Mouse (Mus musculus) cerebellum, adult 2 months (tissue): ENCODE data around the gene Cacng6.

Source experiments
- CTCF ChIP-seq: fragments of 200-500 bp; IDR thresholded peaks from 2 replicates; pipeline ENCODE4 v1.5.1; 2011; ENCODE audit warnings: low read depth, mild to moderate bottlenecking, control low read depth, low read length, moderate library complexity, borderline replicate concordance; ENCODE audit not compliant: insufficient read depth
- POLR2A ChIP-seq: fragments of 200-500 bp; IDR thresholded peaks from 2 replicates; pipeline ENCODE4 v1.6.1; 2011; ENCODE audit warnings: low read length, control low read depth, borderline replicate concordance; ENCODE audit not compliant: insufficient read depth

DNA sequence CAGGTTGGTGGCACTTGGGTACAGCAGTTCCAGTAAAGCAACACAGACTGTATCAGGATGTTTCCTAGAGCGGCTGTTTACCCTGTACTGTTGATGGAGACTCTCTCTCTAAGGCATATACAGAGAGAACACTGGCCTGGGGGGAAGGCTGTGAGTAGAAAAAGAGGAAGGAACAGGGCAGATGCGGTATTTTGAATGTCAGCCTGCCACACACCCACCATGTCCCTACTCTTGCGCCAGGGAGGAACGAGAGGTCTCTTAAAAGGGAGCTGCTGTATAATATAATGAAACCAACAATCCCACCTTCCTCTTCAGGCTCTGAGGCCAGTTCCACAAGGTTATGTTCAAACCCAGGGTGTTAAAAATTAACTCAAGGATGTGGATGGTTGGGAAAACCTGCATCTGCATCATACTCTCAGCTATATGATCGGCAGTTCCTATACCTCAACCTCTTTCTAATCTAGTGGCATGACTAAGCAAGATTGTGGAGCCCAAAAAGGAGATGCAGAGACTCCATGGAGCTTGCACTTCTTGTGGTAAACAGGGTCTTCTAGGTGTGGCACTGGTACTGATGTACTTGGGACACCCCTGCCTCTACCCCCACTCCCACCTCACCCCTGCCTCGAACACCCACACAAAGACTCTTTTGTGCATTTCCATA lies 58.1 kb downstream of the Cacng6 start:
- TF ChIP-seq POLR2A (no peak), CTCF (no peak)
